Mouse (Mus musculus) hindbrain, postnatal 0 days (tissue): ENCODE measurements around the gene Thap8. TPM values are rescaled to one million over a fixed set of nuclear protein-coding genes. Genes with fewer than 3 reads are reported as not detected.

Experiments used
- ATAC-seq: fragments of 200-750 bp; cut with Nextera tagmentation; 2 replicates; pipeline ENCODE4 v1.8.0; 2017; ENCODE audit warnings: mild to moderate bottlenecking, moderate TSS enrichment, moderate library complexity
- DNase-seq: peaks from one replicate; pipeline ENCODE4 v3.0.0-alpha.2; 2015; ENCODE audit warnings: low spot score
- H3K27ac ChIP-seq: fragments of 300-500 bp; sonication (generic); 2 replicates; pipeline ENCODE4 v1.5.1; 2014; ENCODE audit warnings: mild to moderate bottlenecking
- H3K27me3 ChIP-seq: fragments of 300-500 bp; sonication (generic); 2 replicates; pipeline ENCODE4 v1.6.1; 2014; ENCODE audit warnings: low read length, mixed read lengths; ENCODE audit not compliant: insufficient read depth
- H3K36me3 ChIP-seq: fragments of 300-500 bp; sonication (generic); 2 replicates; pipeline ENCODE4 v1.6.1; 2014; ENCODE audit warnings: low read length, mixed read lengths; ENCODE audit not compliant: insufficient read depth
- H3K4me1 ChIP-seq: fragments of 300-500 bp; sonication (generic); 2 replicates; pipeline ENCODE4 v1.6.1; 2014; ENCODE audit warnings: antibody characterized with exemption, low read length, mixed read lengths; ENCODE audit not compliant: insufficient read depth
- H3K4me2 ChIP-seq: fragments of 300-500 bp; sonication (generic); 2 replicates; pipeline ENCODE4 v1.6.1; 2014; ENCODE audit warnings: low read depth, mild to moderate bottlenecking, low read length, moderate library complexity, mixed read lengths
- H3K4me3 ChIP-seq: fragments of 300-500 bp; sonication (generic); 2 replicates; pipeline ENCODE4 v1.5.1; 2014; ENCODE audit warnings: low read length
- H3K9ac ChIP-seq: fragments of 300-500 bp; sonication (generic); replicated peaks from 2 replicates; pipeline ENCODE4 v1.6.1; 2014; ENCODE audit warnings: mild to moderate bottlenecking, low read length, moderate library complexity, mixed read lengths
- H3K9me3 ChIP-seq: fragments of 300-500 bp; sonication (generic); 2 replicates; pipeline ENCODE4 v1.6.1; 2016; ENCODE audit warnings: low read length, mixed read lengths
- CTCF ChIP-seq: IDR thresholded peaks from 2 replicates; pipeline ENCODE4 v1.5.1; 2016; ENCODE audit warnings: antibody characterized with exemption, control low read depth, low read depth
- WGBS: fragments of 180-500 bp; shearing (Covaris S2); extraction: QIAGEN DNeasy Blood & Tissue Kit; methylation state at CpG from one replicate; pipeline ENCODE4 v1.1.7; 2014; 5-methylcytosine and 5-hydroxymethylcytosine counted together
- polyA plus RNA-seq: library from polyadenylated mRNA; unstranded; fragments of >200 nt; fragmentation: Nextera tagmentation; extraction: Ambion mirVana; gene quantifications from 2 replicates; pipeline ENCODE4 v1.2.1, GENCODE M21; 2015
- total RNA-seq: library from RNA; depleted of rRNA; stranded (reverse); fragments of >200 nt; gene quantifications from 2 replicates; pipeline ENCODE4 v1.2.3, GENCODE M21; 2014

Thap8 gene
- total and polyA plus RNA-seq, 2 experiments from 2014 or later, result 0.76 to 1.0 TPM

GRCm38 (mm10) chr7:30315559-30316529, 36.0 kb downstream of the Thap8 start:
- ATAC-seq, result no peak
- 78% methylated on average over 13 of the region's 13 CpGs for WGBS
- DNase-seq, result no peak
- Histone ChIP-seq H3K9me3 (no peaks in the 10 kb centered on the region), H3K27me3 (no peaks in the 10 kb centered on the region), H3K4me3 (no peak overlapping the region), H3K4me2 (no peak overlapping the region), H3K4me1 (peaks cover 2% of the 10 kb centered on the region; the same call in 1 of the 2 replicates), H3K36me3 (no peaks in the 10 kb centered on the region), H3K27ac (no peak overlapping the region), H3K9ac (no peak overlapping the region)
- TF ChIP-seq CTCF, result no peak

- Histone ChIP-seq H3K4me1 (peaks cover 7% of the 10 kb centered on the region; the same call in 1 of the 2 replicates), H3K36me3 (no peaks in the 10 kb centered on the region), H3K4me3 (no peak overlapping the region), H3K9ac (no peak overlapping the region), H3K4me2 (no peak overlapping the region), H3K27me3 (no peaks in the 10 kb centered on the region), H3K9me3 (no peaks in the 10 kb centered on the region), H3K27ac (no peak overlapping the region)
- ATAC-seq, result no peak
- no peak for DNase-seq
- 92% methylated on average over 3 of the region's 3 CpGs for WGBS
- no peak for TF ChIP-seq CTCF
Measured at GRCm38 (mm10) chr7:30318142-30318541, 38.2 kb downstream of the Thap8 start.

GRCm38 (mm10) chr7:30320946-30321345, 41.1 kb downstream of the Thap8 start:
- 80% methylated on average over 2 of the region's 2 CpGs for WGBS
- peak overlapping the region; percentile 89 for H3K4me2 ChIP-seq
- no peak overlapping the region for H3K27ac ChIP-seq
- H3K27me3 ChIP-seq, result no peaks in the 10 kb centered on the region
- H3K9ac ChIP-seq, result peak overlapping the region; percentile 85; the same call in 1 of the 2 replicates
- H3K36me3 ChIP-seq, result no peaks in the 10 kb centered on the region
- TF ChIP-seq CTCF, result no peak
- no peak for ATAC-seq
- H3K9me3 ChIP-seq, result 0 out of 2 replicates have a peak, but pooled peaks cover 2% of the 10 kb centered on the region
- peaks cover 7% of the 10 kb centered on the region; the same call in 1 of the 2 replicates for H3K4me1 ChIP-seq
- DNase-seq, result no peak
- H3K4me3 ChIP-seq, result peak overlapping the region; percentile 76

- ATAC-seq, result peak; percentile 68
- WGBS, result 1% methylated on average over 61 of the region's 63 CpGs
- H3K27me3 ChIP-seq, result no peaks in the 10 kb centered on the region
- H3K27ac ChIP-seq, result peak within 1 kb of the TSS; percentile 85
- peak within 1 kb of the TSS; percentile 76 for H3K4me3 ChIP-seq
- peak within 1 kb of the TSS; percentile 89 for H3K4me2 ChIP-seq
- H3K9ac ChIP-seq, result peak within 1 kb of the TSS; percentile 85
- peaks cover 7% of the 10 kb centered on the region; the same call in 1 of the 2 replicates for H3K4me1 ChIP-seq
- DNase-seq, result peak; percentile 73
- no peaks in the 10 kb centered on the region for H3K36me3 ChIP-seq
- no peak for TF ChIP-seq CTCF
- H3K9me3 ChIP-seq, result 0 out of 2 replicates have a peak, but pooled peaks cover 2% of the 10 kb centered on the region
Measured at GRCm38 (mm10) chr7:30321539-30322284, 41.8 kb downstream of the Thap8 start, which contains the start of gene E130208F15Rik. E130208F15Rik (plus strand) TSS chr7:30321740.

GRCm38 (mm10) chr7:30322285-30322667, 42.4 kb downstream of the Thap8 start:
- 0 out of 2 replicates have a peak, but pooled peaks cover 2% of the 10 kb centered on the region for H3K9me3 ChIP-seq
- peaks cover 7% of the 10 kb centered on the region; the same call in 1 of the 2 replicates for H3K4me1 ChIP-seq
- 0% methylated on average over 20 of the region's 20 CpGs for WGBS
- no peaks in the 10 kb centered on the region for H3K36me3 ChIP-seq
- DNase-seq (peak; percentile 98), ATAC-seq (peak; percentile 97)
- no peak for TF ChIP-seq CTCF
- peak overlapping the region; percentile 85 for H3K9ac ChIP-seq
- peak overlapping the region; percentile 89 for H3K4me2 ChIP-seq
- peak overlapping the region; percentile 76 for H3K4me3 ChIP-seq
- peak overlapping the region; percentile 85 for H3K27ac ChIP-seq
- H3K27me3 ChIP-seq, result no peaks in the 10 kb centered on the region

- TF ChIP-seq CTCF, result no peak
- Histone ChIP-seq H3K9me3 (0 out of 2 replicates have a peak, but pooled peaks cover 2% of the 10 kb centered on the region), H3K4me1 (peaks cover 7% of the 10 kb centered on the region; the same call in 1 of the 2 replicates), H3K27me3 (no peaks in the 10 kb centered on the region), H3K27ac (peak overlapping the region; percentile 85), H3K4me2 (peak overlapping the region; percentile 89), H3K9ac (peak overlapping the region; percentile 85; the same call in 1 of the 2 replicates), H3K36me3 (no peaks in the 10 kb centered on the region), H3K4me3 (peak overlapping the region; percentile 76)
- 26% methylated on average over 6 of the region's 6 CpGs for WGBS
- no peak for DNase-seq
- no peak for ATAC-seq
Measured at GRCm38 (mm10) chr7:30322865-30323264, 43.0 kb downstream of the Thap8 start.
